Mouse (Mus musculus): ENCODE results near the gene Cxcr4.
"Not testable (repeated sequence)": the region's sequence is repeated elsewhere in the genome, so short reads cannot be mapped to it uniquely, and the experiment has no call there.

The Cxcr4 gene

DNA sequence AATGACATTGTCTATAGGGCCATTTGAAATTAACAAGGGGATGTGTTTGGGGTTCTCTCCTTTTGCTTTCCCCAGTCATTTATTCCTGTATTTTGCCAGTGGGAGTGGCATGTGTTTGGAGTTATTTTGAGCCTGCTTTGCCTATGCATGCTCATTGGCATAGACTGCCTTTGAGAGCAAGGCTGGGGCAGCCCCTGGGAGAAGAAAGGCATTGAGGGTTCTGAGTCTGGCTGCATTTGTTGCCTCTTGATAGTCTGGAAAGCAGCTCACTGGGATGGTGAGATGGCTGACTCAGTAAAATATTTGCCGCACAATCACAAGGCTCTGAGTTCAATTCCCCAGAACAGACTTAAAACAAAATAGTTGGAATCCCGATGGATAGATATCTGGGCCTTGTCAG is 8.5 kb upstream of the Cxcr4 start:
- no peak for DNase-seq (ENCODE audit: low spot score)

DNA sequence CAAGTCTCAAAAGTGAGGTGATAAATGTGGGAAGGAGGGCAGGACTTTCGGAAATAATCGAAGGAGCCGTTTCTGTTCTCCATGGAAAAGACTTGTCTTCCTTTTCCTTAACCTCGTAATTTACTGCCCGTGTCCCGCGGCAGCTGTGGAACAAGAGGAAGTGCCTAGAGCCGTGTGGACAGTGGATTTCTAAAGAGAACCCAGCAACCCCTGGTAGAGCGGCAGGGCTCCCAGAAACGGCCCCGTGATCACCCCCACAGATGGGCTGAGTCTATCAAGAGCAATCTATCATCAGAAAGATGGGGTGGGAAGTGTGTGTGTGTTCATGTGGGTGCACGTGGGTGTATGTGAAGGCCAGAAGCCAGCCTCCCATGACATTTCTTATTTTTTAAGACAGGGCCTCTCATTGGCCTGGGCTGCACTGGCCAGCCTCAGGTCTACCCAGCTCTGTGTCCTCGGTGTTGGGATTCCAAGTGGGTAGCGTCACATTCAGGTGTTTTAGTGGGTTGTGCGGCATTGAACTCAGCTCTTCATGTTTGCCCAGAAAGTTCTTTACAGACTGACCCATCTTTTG is 5.2 kb upstream of the Cxcr4 start:
- no peak for DNase-seq (ENCODE audit: low spot score)

DNA sequence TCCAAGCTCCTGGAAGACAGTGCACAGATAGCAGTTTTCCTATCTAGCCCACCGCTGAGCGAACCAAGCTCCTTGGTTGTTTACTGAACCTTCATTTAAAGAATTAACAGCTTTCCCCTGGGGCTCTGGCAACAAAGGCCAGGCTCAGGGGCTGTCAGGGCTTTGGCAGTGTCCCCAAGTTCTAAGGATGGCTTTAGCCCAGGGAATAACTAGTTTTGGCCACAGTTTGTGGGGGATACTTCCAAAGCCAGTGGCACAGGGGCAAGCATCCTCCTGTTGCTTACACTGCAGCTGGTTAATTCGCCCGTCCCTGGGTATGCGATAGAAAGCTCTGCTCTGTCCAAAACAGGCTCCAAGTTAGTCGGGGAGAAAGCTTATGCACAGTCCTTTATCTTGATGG is 3.4 kb upstream of the Cxcr4 start:
- no peak for DNase-seq (ENCODE audit: low spot score)

- DNase-seq (ENCODE audit: low spot score), result no peak
Measured at GRCm38 (mm10) chr1:128595105-128595420, 3.0 kb upstream of the Cxcr4 start.

DNA sequence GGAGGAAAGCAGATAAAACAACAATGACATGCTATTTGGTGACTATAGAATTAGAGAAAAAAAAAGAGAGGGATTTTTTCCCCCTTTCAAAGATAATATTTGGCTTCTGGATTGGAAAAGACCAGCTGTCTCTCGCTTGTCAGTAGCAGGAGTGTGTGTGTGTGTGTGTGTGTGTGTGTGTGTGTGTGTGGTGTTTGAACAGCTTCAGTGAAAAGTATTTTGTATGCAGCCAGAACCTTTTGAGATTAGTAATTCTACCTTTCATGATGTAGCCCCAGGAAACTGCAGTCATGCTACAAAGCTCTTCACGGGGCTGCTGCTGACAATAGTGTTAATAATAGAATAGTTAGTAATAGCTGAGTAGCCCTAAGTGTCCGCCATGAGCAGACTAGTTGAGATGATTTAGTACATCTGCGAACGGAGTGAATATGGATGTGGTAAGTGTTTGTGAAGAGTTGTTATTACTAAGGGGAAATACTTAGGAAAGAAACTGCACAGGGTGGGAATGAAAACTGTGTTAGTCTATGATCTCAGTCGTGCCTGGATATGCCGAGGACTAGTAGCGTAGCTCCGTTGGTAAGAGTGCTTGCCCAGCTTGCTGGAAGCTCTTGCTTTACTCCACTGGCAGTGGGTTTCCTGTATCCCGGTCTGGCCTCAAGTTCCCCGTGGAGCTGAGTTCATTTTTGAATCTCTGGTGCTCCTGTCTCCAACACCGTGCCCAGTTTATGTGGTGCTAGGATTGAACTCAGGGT is 2.4 kb upstream of the Cxcr4 start:
- no peak for DNase-seq (ENCODE audit: low spot score)

DNA sequence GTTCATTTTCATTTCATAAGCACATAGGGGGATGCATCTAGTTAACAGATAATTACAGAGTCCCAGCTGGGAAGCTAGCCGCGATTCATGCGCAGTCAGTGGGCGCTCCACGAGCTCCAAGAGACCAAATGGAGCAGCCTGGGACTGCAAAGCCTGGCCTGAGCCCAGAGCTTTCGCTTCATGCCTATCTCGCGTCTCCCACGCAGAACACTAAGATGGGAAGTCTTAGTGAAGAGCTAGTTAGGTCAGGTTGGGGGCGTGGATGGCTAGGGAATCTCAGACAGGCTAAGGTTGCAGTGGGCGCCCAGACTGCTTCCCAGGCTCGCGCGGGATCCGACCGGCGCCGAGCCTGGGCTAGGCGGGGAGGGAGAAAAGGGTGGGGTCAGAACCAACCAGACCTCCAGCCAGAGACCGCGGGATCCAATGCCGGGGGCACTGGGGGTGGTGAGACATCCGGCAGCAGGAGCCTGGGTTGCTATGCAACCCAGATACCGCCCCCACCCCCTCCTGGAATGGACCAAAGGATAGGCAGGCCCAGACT is 938 bp upstream of the Cxcr4 start:
- DNase-seq (ENCODE audit: low spot score), result peak; percentile 58

GRCm38 (mm10) chr1:128591721-128592210 is 327 bp downstream of the Cxcr4 start:
- no peak for DNase-seq (ENCODE audit: low spot score)

- DNase-seq (ENCODE audit: low spot score), result no peak
Measured at GRCm38 (mm10) chr1:128590816-128591720, 1.0 kb downstream of the Cxcr4 start.

DNA sequence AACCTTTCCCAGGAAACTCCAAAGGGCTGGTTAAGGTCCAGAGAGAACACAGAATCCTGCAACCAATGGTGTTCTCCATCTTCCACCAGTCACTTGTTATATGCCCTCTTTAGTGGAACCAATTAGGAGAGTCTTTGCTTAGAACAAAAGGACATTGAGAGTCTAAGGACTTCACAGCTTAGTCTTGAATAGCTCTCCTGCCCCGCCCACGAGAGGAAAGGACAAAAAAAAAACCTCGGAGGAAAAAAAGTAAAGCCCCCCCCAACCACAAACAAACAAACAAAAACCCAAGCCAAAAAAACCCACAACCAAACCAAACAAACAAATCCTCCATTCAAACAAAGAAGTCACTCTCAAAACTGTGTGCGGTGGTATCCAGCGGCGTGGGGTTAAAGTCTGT is 2.1 kb downstream of the Cxcr4 start:
- no peak for DNase-seq (ENCODE audit: low spot score)

DNA sequence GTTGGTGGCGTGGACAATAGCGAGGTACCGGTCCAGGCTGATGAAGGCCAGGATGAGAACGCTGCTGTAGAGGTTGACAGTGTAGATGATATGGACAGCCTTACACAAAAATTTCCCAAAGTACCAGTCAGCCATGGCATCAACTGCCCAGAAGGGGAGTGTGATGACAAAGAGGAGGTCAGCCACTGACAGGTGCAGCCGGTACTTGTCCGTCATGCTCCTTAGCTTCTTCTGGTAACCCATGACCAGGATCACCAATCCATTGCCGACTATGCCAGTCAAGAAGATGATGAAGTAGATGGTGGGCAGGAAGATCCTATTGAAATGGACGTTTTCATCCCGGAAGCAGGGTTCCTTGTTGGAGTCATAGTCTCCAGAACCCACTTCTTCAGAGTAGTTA is 2.6 kb downstream of the Cxcr4 start:
- no peak for DNase-seq (ENCODE audit: low spot score)

DNA sequence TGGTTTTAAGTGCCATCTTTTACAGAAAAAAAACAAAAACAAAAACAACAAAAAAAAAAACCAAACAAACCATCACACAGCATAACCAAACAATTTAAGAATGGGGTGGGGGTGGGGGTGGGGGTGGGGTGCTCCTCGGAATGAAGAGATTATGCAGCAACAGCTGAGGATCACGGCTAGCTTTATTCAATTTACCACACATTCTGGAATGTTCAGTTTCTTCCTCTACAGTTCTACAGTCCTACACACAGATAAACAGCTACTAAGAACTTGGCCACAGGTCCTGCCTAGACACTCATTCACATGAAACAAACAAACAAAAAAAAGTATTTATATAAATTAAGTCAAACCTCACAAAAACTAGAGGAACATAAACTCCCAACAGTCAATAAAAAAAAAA is 3.8 kb downstream of the Cxcr4 start:
- DNase-seq (ENCODE audit: low spot score), result no peak

GRCm38 (mm10) chr1:128586928-128587780 is 4.9 kb downstream of the Cxcr4 start:
- no peak for DNase-seq (ENCODE audit: low spot score)

DNA sequence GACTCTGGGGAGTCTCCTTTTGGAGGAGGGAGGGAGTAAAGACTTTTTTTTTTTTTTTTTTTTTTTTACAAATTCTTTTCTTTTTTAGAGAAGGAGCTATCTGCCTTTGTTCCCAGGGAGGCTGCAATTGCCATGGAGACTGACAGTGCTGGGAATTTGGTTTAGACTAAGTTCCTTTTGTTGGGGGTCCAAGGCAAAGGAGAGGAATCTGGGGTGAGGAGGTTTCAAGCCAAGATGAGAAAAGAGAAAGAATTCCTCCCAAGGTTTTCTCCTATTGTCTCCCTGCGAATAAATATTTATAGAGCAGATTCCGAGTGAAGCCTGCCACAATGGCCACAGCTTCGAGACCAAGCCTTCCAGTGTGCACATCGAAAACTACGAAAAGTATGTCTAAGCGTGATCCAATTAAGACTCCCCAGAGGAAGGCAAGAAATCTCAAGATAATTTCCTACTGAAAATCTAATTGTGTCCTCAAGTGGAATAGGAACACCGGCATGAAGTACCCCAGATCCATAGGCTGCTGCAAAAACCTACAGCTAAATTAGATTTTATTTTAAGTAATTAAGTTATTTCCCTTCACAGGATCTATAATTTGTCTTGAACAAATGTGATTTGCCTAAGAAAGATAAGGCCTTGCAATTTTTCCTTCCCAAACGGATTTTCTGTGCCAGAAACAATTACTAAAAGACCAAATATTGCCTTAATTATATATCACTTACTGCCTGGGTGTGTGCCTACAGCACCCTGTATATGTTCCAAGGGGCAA is 5.7 kb downstream of the Cxcr4 start:
- DNase-seq (ENCODE audit: low spot score), result no peak

DNA sequence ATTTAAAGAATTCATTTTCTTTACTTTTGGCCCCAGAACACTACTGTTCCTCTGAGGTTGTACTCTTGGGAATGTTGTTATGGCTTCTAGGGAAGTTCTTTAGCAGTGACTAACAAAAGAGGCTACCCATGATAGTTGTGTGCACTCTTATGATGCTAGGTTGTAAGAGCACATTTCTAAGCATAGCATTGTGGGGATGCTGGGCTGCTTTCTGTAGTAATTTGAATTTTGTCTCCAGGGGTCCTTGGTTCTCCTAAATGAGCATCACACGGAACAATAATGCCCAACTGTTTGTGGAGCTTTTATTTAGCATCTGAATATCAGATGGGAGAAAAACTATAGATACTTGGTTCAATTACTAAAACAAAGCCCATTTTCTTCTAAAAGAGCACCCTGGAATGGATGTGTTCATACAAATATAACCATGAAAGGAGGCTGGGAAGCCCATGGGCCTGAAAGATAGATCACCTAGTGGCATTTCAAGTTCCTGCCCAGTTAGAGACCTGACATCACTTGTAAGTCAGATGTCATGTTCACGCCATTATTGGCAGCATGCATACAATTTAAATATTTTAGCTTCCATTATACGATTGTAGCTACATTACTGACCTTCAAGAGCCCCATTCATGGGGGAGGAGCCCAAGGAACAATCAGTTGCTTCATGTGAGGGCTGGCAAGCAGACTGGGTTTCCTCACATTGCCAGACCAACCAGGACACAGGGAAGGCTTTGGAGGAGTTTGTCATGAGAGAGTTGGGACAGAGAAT is 6.5 kb downstream of the Cxcr4 start:
- DNase-seq (ENCODE audit: low spot score), result no peak

DNA sequence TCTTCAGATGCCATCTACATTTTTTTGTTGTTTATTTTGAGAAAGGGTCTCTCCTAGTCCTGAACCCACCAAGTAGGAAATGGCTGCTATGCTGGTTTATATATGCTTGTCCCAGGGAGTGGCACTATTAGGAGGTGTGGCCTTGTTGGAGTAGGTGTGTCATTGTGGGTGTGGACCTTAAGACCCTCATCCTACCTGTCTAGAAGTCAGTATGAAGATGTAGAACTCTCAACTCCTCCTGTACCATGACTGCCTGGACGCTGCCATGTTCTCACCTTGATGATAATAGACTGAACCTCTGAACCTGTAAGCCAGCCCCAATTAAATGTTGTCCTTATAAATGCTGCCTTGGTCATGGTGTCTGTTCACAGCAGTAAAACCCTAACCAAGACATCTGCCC is 7.4 kb downstream of the Cxcr4 start:
- not testable (repeated sequence) for DNase-seq (ENCODE audit: low spot score)

- no peak for DNase-seq (ENCODE audit: low spot score)
Measured at GRCm38 (mm10) chr1:128583279-128583872, 8.7 kb downstream of the Cxcr4 start.

- DNase-seq (ENCODE audit: low spot score), result no peak
Measured at GRCm38 (mm10) chr1:128580321-128580720, 11.8 kb downstream of the Cxcr4 start.

- DNase-seq (ENCODE audit: low spot score), result no peak
Measured at GRCm38 (mm10) chr1:128578454-128578853, 13.6 kb downstream of the Cxcr4 start.

DNA sequence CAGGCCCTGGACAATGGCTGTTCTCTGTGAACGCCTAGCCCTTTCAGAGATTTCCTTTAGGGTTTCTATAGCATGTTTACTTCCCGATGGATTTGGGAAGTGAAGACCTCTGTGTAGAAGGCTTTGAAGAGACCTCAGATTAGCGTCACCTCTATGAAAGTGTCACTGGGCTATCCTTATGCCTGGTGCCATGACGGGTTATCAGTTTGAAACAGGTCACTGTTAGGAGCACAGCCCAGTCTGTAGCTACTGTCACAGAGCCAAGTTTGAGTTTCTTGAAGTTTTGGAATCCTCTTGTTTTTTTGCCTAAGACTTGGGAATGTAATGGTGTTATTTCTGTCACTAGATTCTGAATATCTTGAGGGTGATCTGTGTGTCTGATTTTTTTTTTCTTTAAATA is 17.0 kb downstream of the Cxcr4 start:
- DNase-seq (ENCODE audit: low spot score), result no peak

GRCm38 (mm10) chr1:128571033-128571432 is 21.1 kb downstream of the Cxcr4 start:
- no peak for DNase-seq (ENCODE audit: low spot score)
